Mouse (Mus musculus) bone marrow macrophage, adult 2 months (primary cell): Measurements from ENCODE around the gene Cpne8.

Experiments
- CTCF ChIP-seq: IDR thresholded peaks from 2 replicates; pipeline ENCODE4 v1.5.1; 2012; ENCODE audit warnings: low read depth, mild to moderate bottlenecking, low read length, moderate library complexity
- POLR2A ChIP-seq: IDR thresholded peaks from 2 replicates; pipeline ENCODE4 v1.6.1; 2012; ENCODE audit warnings: mild to moderate bottlenecking, low read depth, low read length, borderline replicate concordance

DNA sequence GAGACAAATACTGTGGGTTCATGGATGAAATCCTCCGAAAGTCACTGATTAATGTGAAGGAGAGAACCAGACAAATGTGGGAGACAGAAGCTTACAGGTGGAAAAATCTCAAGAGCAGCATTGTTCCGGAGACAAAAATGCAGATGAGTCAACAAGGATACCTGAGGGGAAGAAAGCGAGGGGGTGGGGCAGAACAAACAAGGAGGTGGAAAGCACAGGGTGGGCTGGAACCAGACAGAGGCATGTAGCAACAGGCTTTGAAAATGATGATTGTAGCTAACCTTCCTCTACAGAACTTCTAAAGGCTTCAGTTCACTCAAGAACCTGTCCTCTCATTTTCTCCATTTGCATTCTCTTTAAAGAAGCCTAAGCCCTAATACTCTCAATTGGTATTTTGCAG is 70.9 kb downstream of the Cpne8 start:
- no peak for TF ChIP-seq CTCF
- no peak for TF ChIP-seq POLR2A
